Mouse (Mus musculus) cerebellum, adult (tissue): ENCODE measurements at regions not wholly inside any gene's neighbourhood (a gene's known extent, or its start where the extent isn't known, plus 50 kb on each side); places are given as distances from the start of the nearest gene placed in this dataset.

Source experiments
- ATAC-seq: cut with Nextera tagmentation; 2 replicates; pipeline ENCODE4 v1.9.2; 2017; ENCODE audit warnings: mild to moderate bottlenecking, moderate library complexity, mixed read lengths; ENCODE audit not compliant: insufficient number of reproducible peaks, low FRiP score, low TSS enrichment

- no peak for ATAC-seq
Observed at GRCm38 (mm10) chr10:84144344-84144687, 296.1 kb downstream of the Nuak1 start.

- no peak for ATAC-seq
Observed at GRCm38 (mm10) chr10:84147305-84147984, 293.0 kb downstream of the Nuak1 start.

GRCm38 (mm10) chr10:84163752-84164151, 276.6 kb downstream of the Nuak1 start:
- no peak for ATAC-seq

GRCm38 (mm10) chr10:84165832-84166567, 274.4 kb downstream of the Nuak1 start:
- no peak for ATAC-seq

GRCm38 (mm10) chr10:84166568-84166905, 273.9 kb downstream of the Nuak1 start:
- ATAC-seq = peak; percentile 45; the same call in 1 of the 2 replicates

GRCm38 (mm10) chr10:84172828-84173321, 267.5 kb downstream of the Nuak1 start:
- ATAC-seq = no peak

GRCm38 (mm10) chr10:84183239-84183638, 257.2 kb downstream of the Nuak1 start:
- no peak for ATAC-seq

- ATAC-seq = no peak
Observed at GRCm38 (mm10) chr10:84186466-84186865, 253.9 kb downstream of the Nuak1 start.

GRCm38 (mm10) chr10:84199035-84199434, 241.4 kb downstream of the Nuak1 start:
- no peak for ATAC-seq

GRCm38 (mm10) chr10:84201785-84202184, 238.6 kb downstream of the Nuak1 start:
- ATAC-seq = no peak

GRCm38 (mm10) chr10:84212096-84212785, 228.2 kb downstream of the Nuak1 start:
- no peak for ATAC-seq

GRCm38 (mm10) chr10:84214812-84215211, 225.6 kb downstream of the Nuak1 start:
- no peak for ATAC-seq

GRCm38 (mm10) chr10:84229224-84229921, 211.0 kb downstream of the Nuak1 start:
- no peak for ATAC-seq

GRCm38 (mm10) chr10:84230011-84230781, 210.2 kb downstream of the Nuak1 start:
- ATAC-seq = no peak

GRCm38 (mm10) chr10:84235006-84235405, 205.4 kb downstream of the Nuak1 start:
- no peak for ATAC-seq

- ATAC-seq = no peak
Observed at GRCm38 (mm10) chr10:84236236-84236635, 204.2 kb downstream of the Nuak1 start.

GRCm38 (mm10) chr10:84238279-84238963, 202.0 kb downstream of the Nuak1 start:
- ATAC-seq = no peak

- no peak for ATAC-seq
Observed at GRCm38 (mm10) chr10:84243283-84243682, 197.1 kb downstream of the Nuak1 start.

GRCm38 (mm10) chr10:84249346-84249745, 191.1 kb downstream of the Nuak1 start:
- no peak for ATAC-seq
